Mouse (Mus musculus) heart, adult 2 months (tissue): ENCODE data around the gene Ippk. TPM values are rescaled to one million over a fixed set of nuclear protein-coding genes. Genes with fewer than 3 reads are reported as not detected.

ENCODE experiments used
- DNase-seq, 2 experiments: peaks; one replicate each; pipeline ENCODE4 v3.0.0; 2021
- H3K27ac ChIP-seq: fragments of 200-600 bp; 2 replicates; pipeline ENCODE4 v1.8.1; 2022
- H3K27me3 ChIP-seq: fragments of 200-500 bp; 2 replicates; pipeline ENCODE4 v1.6.1; 2012; ENCODE audit warnings: mild to moderate bottlenecking, low read length, inconsistent platforms, mixed read lengths; ENCODE audit not compliant: control insufficient read depth, insufficient read depth
- H3K36me3 ChIP-seq: fragments of 200-500 bp; 2 replicates; pipeline ENCODE4 v1.6.1; 2012; ENCODE audit warnings: low read length, inconsistent platforms; ENCODE audit not compliant: control insufficient read depth, insufficient read depth
- H3K4me1 ChIP-seq: fragments of 200-500 bp; 2 replicates; pipeline ENCODE4 v1.6.1; 2011; ENCODE audit warnings: low read length; ENCODE audit not compliant: control insufficient read depth, insufficient read depth
- H3K4me3 ChIP-seq: fragments of 200-600 bp; 2 replicates; pipeline ENCODE4 v1.8.1; 2022
- H3K79me2 ChIP-seq: fragments of 200-500 bp; replicated peaks from 2 replicates; pipeline ENCODE4 v1.6.1; 2012; ENCODE audit warnings: mild to moderate bottlenecking, inconsistent platforms, low read length, moderate library complexity, mixed read lengths; ENCODE audit not compliant: control insufficient read depth, insufficient read depth
- H3K9ac ChIP-seq: fragments of 200-500 bp; 2 replicates; pipeline ENCODE4 v1.6.1; 2012; ENCODE audit warnings: low read depth, mild to moderate bottlenecking, control low read depth, inconsistent platforms, low read length, mixed read lengths
- CTCF ChIP-seq: fragments of 200-600 bp; IDR thresholded peaks from 2 replicates; pipeline ENCODE4 v1.8.1; 2022; ENCODE audit warnings: antibody characterized with exemption, mild to moderate bottlenecking, moderate library complexity
- EP300 ChIP-seq: fragments of 200-500 bp; IDR thresholded peaks from 2 replicates; pipeline ENCODE4 v1.6.1; 2011; ENCODE audit warnings: low read depth, low read length, control low read depth; ENCODE audit not compliant: insufficient read depth
- POLR2A ChIP-seq: fragments of 200-500 bp; IDR thresholded peaks from 2 replicates; pipeline ENCODE4 v1.6.1; 2011; ENCODE audit warnings: mild to moderate bottlenecking, low read depth, low read length, control low read depth; ENCODE audit not compliant: insufficient read depth
- WGBS: fragments of 180-500 bp; shearing (Covaris S2); methylation state at CpG from one replicate; pipeline ENCODE4 v1.1.7; 2018; 5-methylcytosine and 5-hydroxymethylcytosine counted together
- intact Hi-C: fragments of 180-260 bp; cut with DNase I; formaldehyde crosslinking; loops from one replicate; pipeline ENCODE4 v1.15.1; 2025
- long read RNA-seq: library from polyadenylated mRNA; stranded (forward); transcript quantifications from one replicate; pipeline ENCODE4 v2.0.0, GENCODE M21; 2021
- polyA plus RNA-seq: library from polyadenylated mRNA; depleted of rRNA; stranded (reverse); fragments of >200 nt; gene quantifications from 2 replicates; pipeline ENCODE4 v1.2.3, GENCODE M21; 2012; rRNA removed
- total RNA-seq, 2 experiments: library from RNA; stranded (reverse); gene quantifications; 2 replicates each; pipeline ENCODE4 v1.2.3; 2021

Gene Ippk
- total RNA-seq (1 to 10 TPM; 6.7 to 7.3 TPM), polyA plus RNA-seq (4.3 and 6.9 TPM in 2 replicates)
- long read RNA-seq, full-length matches to known transcripts = 12 of 12 reads
- long read RNA-seq, partial matches to known transcripts = 0 of 12 reads
- long read RNA-seq, other reads (novel, unspliced or antisense) = 0 of 12 reads

DNA sequence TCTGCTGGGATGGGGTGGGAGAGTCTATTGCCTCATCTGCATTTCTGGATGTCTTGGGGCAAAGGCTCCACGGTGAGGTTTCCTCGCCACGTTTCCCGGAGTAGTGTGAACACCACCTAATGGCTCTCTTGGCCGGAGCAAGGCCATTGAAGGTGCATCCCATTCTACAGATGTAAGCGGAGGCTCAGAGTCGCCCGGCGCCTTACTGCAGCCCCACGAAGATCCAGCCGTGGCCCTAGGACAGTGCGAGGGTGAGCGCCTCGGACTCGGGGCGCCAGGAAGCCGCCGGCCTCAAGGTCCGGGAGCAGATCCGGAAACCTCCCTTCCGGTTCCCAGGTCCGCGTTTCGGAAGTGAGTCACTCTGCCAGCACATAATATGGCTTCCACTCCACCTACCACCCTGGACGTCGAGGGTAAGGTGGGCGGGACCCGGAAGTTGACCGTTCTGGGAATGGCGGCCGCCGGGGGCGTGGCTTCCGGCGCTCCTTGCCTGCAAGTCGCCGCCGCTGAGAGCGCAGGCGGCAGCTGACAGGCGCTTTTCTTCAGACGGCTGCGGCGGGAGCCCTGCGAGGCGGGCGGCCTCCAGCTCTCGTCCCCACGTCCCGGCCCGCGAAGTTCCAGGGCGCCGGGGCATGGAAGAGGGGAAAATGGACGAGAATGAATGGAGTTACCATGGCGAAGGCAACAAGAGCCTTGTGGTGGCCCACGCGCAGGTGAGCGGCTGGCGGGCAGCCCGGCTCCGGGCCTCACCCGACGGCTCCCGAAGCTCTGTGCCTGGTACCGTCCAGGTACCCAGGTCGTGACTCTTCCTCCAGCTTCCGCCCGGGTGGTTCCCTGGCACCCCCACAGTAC is at the start of gene Ippk:
Gene Ippk (plus strand): TSS at position 496 of the 852 bp plus-strand sequence.
- Histone ChIP-seq H3K79me2 (peaks cover 9% of the 10 kb centered on the region), H3K36me3 (no peaks in the 10 kb centered on the region), H3K4me1 (no peaks in the 10 kb centered on the region; the same call in none of the 2 replicates), H3K9ac (peak within 1 kb of the TSS; percentile 86), H3K27me3 (no peaks in the 10 kb centered on the region), H3K4me3 (peak within 1 kb of the TSS; percentile 98), H3K27ac (peak within 1 kb of the TSS; percentile 97)
- intact Hi-C loops = loop anchor here (2.0 kb wide), 1 partner anchor 80 kb away; the partner anchor contains the start of gene Bicd2
- peak; percentile 98 to 99 for DNase-seq
- WGBS = under 1% methylated on average over 69 of the region's 69 CpGs
- peak; percentile 73 for TF ChIP-seq EP300
- peak; percentile 94 for TF ChIP-seq POLR2A
- peak; percentile 33 for TF ChIP-seq CTCF

DNA sequence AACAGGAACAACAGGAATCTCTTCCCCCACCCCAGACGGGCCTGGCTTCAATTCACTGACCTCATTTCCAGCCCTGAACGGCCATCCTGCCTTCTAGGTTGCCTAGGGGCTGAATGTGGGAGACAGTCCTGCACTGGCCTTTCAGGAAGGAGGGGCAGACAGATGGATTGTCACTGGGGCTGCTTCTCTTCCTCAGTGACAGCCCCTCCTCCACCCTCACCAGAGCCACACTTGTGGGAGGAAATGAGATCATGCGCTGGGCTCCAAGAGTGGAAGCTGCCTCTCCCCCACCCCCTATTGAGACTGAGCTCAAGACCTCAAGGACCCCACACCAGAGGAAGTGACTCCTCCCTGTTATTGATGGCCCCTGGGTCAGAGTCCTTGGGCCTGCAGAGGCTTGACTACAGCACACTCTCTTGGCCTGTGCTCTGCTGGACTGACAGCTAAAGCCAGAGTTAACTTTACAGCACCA is 49.6 kb upstream of the Ippk start:
- H3K4me1 ChIP-seq = peaks cover 66% of the 10 kb centered on the region
- peak; percentile 76 to 90 for DNase-seq
- H3K36me3 ChIP-seq = peaks cover 24% of the 10 kb centered on the region; the same call in 1 of the 2 replicates
- H3K4me3 ChIP-seq = peak overlapping the region; percentile 11; the same call in 1 of the 2 replicates
- H3K27me3 ChIP-seq = no peaks in the 10 kb centered on the region
- peaks cover 4% of the 10 kb centered on the region for H3K79me2 ChIP-seq
- H3K9ac ChIP-seq = peak overlapping the region; percentile 59; the same call in 1 of the 2 replicates
- peak overlapping the region; percentile 90 for H3K27ac ChIP-seq
- peak; percentile 51 for TF ChIP-seq CTCF
- TF ChIP-seq POLR2A = peak; percentile 43; the same call in 1 of the 2 replicates
- peak; percentile 97 for TF ChIP-seq EP300
- intact Hi-C loops = loop anchor here (2.0 kb wide), 1 partner anchor 19 kb away; no protein-coding TSS in a partner anchor
- WGBS = 23% methylated on average over 3 of the region's 3 CpGs

- Histone ChIP-seq H3K36me3 (peaks cover 21% of the 10 kb centered on the region; the same call in 1 of the 2 replicates), H3K4me1 (peaks cover 59% of the 10 kb centered on the region), H3K9ac (peak overlapping the region; percentile 59), H3K27ac (peak overlapping the region; percentile 90), H3K79me2 (peaks cover 3% of the 10 kb centered on the region), H3K27me3 (no peaks in the 10 kb centered on the region), H3K4me3 (no peak overlapping the region)
- peak; percentile 73 to 74 for DNase-seq
- WGBS = 50% methylated on average over 9 of the region's 9 CpGs
- intact Hi-C loops = no loop called here
- TF ChIP-seq POLR2A (0 out of 2 replicates have a peak, but pooled peaks have one; percentile 34), CTCF (peak; percentile 39), EP300 (peak; percentile 68; the same call in 1 of the 2 replicates)
Observed at GRCm38 (mm10) chr13:49372370-49373060, 48.5 kb upstream of the Ippk start.

DNA sequence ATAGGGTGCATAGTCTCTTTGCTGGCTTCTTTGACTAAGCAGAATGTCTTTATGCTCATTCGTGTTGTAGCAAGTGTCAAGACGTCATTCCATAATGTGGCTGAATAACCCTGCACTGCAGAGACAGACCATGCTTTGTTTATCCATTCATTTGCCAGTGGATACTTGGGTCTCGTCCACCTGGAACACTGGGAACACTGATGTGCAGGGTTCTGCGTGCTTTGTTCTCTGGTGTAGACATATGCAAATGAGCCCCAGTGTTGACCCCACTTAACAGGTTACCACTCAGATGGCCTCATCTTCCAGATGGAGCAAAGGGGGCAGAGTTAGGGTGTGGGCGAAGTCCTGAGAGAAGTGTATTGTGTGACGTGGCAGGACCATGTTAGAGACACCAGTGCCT is 46.7 kb upstream of the Ippk start:
- peak overlapping the region; percentile 0; the same call in 1 of the 2 replicates for H3K27ac ChIP-seq
- H3K9ac ChIP-seq = no peak overlapping the region
- H3K4me1 ChIP-seq = peaks cover 48% of the 10 kb centered on the region
- H3K79me2 ChIP-seq = peaks cover 3% of the 10 kb centered on the region
- WGBS = 69% methylated on average over 6 of the region's 6 CpGs
- no peak for TF ChIP-seq CTCF
- no peak for TF ChIP-seq POLR2A
- TF ChIP-seq EP300 = no peak
- intact Hi-C loops = no loop called here
- peaks cover 19% of the 10 kb centered on the region; the same call in 1 of the 2 replicates for H3K36me3 ChIP-seq
- H3K27me3 ChIP-seq = no peaks in the 10 kb centered on the region
- H3K4me3 ChIP-seq = no peak overlapping the region
- no peak for DNase-seq

GRCm38 (mm10) chr13:49374730-49375129 is 46.3 kb upstream of the Ippk start:
- TF ChIP-seq CTCF (no peak), EP300 (no peak), POLR2A (no peak)
- Histone ChIP-seq H3K27me3 (no peaks in the 10 kb centered on the region), H3K4me1 (peaks cover 45% of the 10 kb centered on the region), H3K9ac (no peak overlapping the region), H3K4me3 (no peak overlapping the region), H3K36me3 (peaks cover 18% of the 10 kb centered on the region; the same call in 1 of the 2 replicates), H3K79me2 (no peaks in the 10 kb centered on the region; the same call in 1 of the 2 replicates), H3K27ac (peak overlapping the region; percentile 0; the same call in 1 of the 2 replicates)
- no peak for DNase-seq
- intact Hi-C loops = no loop called here
- WGBS = 76% methylated on average over 6 of the region's 6 CpGs
